Mouse (Mus musculus): ENCODE measurements around the gene Nyap2.

Nyap2 gene

DNA sequence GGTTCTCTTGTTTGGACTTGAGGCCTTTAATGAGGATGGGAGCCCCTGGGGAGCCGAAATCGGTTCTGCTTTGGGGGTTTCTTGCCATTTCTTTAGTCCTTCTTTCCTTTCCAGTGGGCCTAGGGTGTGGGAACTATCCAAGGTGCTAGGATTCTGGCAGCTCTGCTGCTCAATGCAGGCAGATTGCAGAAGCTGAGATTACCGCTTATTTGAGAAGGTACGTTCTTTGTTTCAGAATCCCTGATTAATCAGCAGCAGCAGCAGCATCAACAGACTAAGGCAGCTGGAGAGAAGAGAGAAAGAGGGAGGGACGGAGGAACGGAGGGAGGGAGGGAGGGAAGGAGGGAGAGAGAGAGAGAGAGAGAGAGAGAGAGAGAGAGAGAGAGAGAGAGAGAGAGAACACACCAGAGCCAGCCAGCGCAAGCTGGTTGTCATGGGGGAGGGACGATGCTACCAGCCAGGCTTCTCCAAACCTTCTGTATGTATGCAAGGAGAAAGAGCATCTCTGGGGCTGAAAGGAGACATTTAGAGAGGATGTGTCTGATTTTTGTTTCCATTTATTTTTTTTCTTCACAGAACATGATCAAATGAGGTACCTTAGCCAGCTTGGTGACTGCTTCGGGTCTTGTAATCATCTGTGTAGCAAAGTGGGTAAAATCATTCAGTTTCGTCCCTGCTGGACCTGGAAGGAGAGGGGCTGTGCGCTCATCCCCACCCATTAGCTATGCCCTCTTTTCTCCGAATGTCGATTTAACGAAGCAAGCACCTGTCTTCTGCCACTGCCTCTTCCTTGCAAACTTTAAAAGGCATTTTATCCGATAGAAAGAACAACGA lies at the start of gene Nyap2:
TSS of gene Nyap2 (plus strand) at position 120 of the 834 bp plus-strand sequence.
- DNase-seq (ENCODE audit: low spot score in 2 of 2), result no peak

- no peak for DNase-seq (ENCODE audit: low spot score in 2 of 2)
Measured at GRCm38 (mm10) chr1:81042907-81043868, 33.6 kb upstream of the Nyap2 start.

GRCm38 (mm10) chr1:81058340-81058739 lies 18.4 kb upstream of the Nyap2 start:
- no peak for DNase-seq (ENCODE audit: low spot score in 2 of 2)

DNA sequence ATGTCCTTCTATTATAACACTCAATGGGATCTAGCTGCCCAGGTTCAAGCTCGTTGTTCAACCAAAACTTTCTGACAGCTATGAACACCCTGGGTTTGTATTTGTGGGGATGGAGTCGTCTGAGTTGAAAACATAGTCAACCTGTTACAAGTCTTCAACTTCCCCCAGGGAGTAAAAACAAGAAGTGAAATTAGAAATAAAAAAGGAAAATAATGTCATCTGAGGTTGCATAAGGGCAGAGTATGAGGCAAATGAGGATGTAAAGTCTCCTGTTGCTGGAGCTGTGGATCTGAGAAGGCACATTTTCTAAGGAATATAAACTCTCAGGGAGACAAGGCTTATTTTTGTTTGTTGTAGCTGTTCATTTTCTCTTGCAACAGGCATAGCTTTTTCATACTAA lies 17.9 kb upstream of the Nyap2 start:
- DNase-seq (ENCODE audit: low spot score in 2 of 2), result no peak

- DNase-seq (ENCODE audit: low spot score in 2 of 2), result no peak
Measured at GRCm38 (mm10) chr1:81062811-81063210, 13.9 kb upstream of the Nyap2 start.

- no peak for DNase-seq (ENCODE audit: low spot score in 2 of 2)
Measured at GRCm38 (mm10) chr1:81076259-81076658, 491 bp upstream of the Nyap2 start.

- no peak for DNase-seq (ENCODE audit: low spot score in 2 of 2)
Measured at GRCm38 (mm10) chr1:81077665-81078314, 1.0 kb downstream of the Nyap2 start.

DNA sequence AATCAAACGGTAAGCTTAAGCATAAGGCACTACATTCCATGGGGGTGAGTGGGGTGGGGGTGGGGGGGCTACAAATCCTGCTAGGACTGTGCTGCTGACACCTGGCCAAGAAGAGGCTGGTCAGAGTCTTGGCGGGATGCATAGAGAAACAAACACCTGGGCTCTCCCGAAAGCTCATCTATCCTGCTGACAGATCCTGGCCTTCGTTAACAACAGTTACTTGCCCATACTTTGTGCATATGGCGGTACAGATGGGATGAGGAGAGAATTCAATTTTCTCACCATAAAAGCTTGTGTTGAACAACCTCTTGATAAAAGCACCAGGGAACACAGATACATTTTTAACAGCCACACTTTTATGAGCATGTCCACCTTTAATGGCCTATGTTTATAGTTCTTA lies 10.7 kb downstream of the Nyap2 start:
- DNase-seq (ENCODE audit: low spot score in 2 of 2), result no peak

DNA sequence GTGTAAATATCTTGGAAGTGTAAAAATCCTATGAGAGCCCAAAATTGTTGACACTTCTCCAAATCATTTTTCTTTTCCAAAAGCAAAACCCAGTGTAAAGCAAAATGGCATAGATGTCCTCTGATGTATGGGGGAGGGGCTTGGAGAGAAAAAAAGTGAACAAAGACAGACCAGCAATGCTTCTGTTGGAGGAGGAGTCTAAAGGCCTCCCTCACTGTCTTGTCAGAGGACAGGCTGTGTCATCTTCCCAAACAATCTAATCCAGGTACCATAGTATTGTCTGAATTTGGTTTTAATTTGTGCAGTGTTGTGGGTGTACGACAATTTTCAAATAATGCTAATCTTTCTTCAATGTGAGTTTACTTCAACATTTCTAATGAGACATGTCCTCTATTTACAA lies 13.7 kb downstream of the Nyap2 start:
- DNase-seq (ENCODE audit: low spot score in 2 of 2), result no peak

- DNase-seq (ENCODE audit: low spot score in 2 of 2), result no peak
Measured at GRCm38 (mm10) chr1:81090979-81091378, 14.2 kb downstream of the Nyap2 start.

- no peak for DNase-seq (ENCODE audit: low spot score in 2 of 2)
Measured at GRCm38 (mm10) chr1:81092056-81092455, 15.3 kb downstream of the Nyap2 start.

DNA sequence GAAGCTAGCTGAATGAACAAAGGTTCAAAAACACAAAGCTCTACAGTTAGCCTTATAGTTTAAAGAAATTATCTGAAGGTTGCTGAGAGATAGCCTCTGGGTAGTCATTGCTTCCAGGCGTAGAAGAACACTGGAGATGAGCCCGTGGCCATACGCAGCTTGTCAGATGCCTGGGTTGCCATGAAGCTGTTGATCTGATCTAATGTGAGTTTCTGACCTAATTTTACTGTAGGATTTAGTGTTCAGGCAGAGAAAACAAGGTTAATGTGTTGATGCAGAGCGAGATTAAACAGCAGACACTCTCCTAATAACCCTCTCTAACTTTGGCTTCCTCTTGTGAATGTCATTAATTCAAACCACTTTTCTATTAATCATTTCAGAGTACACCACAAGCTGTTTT lies 16.1 kb downstream of the Nyap2 start:
- DNase-seq (ENCODE audit: low spot score in 2 of 2), result no peak

GRCm38 (mm10) chr1:81098950-81099349 lies 22.2 kb downstream of the Nyap2 start:
- no peak for DNase-seq (ENCODE audit: low spot score in 2 of 2)

- DNase-seq (ENCODE audit: low spot score in 2 of 2), result no peak
Measured at GRCm38 (mm10) chr1:81101749-81102148, 25.0 kb downstream of the Nyap2 start.

GRCm38 (mm10) chr1:81119732-81120131 lies 43.0 kb downstream of the Nyap2 start:
- DNase-seq (ENCODE audit: low spot score in 2 of 2), result no peak

DNA sequence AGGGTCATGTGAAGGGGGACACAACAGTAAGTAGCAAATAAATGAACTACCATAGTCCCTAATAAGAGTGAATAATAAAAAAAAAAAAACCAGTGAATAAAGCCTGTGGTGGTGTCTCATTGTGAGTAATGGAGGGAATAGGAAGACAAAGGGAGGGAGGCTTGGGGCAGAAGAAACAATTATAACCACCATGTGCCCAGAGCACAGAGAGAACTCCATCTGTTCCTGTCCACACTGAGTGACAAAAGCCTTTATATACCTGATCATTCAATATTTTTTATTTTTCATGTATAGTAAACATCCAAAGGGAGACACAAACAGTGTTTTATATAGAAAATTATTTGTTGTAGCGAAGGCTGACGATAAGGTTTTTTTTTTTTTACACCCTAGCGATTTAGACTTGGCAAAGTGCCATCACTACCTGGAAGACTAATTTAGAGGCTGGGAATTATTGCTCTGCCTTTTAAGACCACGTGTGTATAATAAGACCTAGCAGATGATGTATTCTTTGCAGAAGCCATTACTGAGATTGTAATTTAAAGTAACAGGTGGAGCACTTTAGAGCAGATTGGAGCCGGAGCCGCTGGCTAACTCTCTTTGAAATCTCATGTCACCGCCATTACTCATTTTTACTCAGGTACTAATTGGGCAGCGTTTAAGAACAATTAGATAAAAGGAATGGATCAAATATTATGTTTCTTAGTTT lies 55.4 kb downstream of the Nyap2 start:
- no peak for DNase-seq (ENCODE audit: low spot score in 2 of 2)

DNA sequence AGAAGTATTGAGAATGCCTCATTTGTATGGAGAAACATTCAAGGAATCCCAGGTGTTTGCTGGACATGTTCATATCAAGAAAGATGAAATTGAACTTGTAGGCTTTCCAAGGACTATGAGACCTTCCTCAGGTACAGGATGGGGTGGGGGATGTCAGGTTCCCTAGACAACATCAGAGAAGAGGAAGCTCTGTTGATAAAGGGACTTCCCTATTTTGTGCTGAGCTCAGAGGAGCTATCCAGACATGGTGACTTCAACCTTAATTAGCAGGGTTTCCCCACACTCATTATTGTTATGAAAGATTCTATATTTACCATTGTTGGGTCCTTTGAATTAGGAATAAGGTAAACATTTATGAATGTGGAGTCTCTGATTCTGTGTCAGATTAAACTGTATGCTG lies 67.1 kb downstream of the Nyap2 start:
- DNase-seq (ENCODE audit: low spot score in 2 of 2), result no peak

DNA sequence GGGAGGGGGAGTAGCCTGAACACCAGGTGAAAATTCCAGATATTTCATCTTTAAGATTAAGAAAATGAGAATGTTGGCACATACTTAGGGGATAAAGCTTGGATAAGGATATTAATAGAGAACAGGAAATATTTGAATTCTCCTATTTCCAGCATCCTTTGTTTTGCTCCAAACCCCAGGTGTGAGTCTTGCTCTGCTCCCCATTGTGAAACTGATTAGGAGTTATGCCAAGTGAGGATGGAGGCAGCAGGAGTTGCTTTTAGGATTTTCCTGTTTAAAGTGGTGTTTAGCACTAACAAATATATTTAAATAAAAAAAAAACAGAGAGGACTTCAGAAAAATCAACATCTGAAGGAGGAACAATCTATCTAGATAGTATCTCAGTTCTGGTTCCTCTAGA lies 68.8 kb downstream of the Nyap2 start:
- no peak for DNase-seq (ENCODE audit: low spot score in 2 of 2)

DNA sequence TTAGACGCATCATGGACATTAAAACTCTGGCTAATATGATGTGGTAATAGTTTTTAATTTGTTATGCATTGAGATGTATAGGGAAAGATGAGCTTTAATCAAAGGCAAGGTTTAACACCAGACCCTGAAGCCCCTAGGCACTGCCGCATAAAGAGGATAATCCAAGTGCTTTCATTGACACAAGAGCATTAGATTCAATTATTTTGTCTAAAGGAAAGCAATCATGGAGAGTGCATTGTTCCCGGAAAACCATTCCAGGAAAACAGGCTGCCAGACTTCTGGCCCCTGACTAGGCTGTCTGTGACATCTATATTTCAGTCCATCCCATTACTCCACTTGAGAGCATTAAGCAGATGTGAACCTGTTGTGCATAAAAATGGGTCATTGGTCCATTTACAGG lies 92.5 kb downstream of the Nyap2 start:
- DNase-seq (ENCODE audit: low spot score in 2 of 2), result no peak

DNA sequence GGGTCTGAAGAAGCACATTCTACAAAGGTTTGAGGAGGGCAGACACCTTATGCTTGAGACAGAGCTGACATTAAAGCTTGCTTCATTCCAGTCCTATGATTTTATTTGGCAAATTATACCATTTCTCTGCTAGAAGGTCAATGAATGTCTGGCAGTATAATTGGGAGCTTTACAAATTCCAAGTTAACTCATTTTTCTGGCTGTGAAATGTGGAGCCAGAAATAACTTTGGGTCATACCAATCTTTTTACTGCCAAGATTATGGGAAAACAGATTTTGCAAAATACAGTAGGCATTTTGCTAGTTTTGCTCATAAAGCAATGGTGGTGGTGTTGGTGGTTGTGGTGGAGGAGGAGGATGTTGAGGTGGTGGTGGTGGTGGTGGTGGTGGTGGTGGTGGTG lies 96.0 kb downstream of the Nyap2 start:
- no peak for DNase-seq (ENCODE audit: low spot score in 2 of 2)

- no peak for DNase-seq (ENCODE audit: low spot score in 2 of 2)
Measured at GRCm38 (mm10) chr1:81173303-81173702, 96.6 kb downstream of the Nyap2 start.

DNA sequence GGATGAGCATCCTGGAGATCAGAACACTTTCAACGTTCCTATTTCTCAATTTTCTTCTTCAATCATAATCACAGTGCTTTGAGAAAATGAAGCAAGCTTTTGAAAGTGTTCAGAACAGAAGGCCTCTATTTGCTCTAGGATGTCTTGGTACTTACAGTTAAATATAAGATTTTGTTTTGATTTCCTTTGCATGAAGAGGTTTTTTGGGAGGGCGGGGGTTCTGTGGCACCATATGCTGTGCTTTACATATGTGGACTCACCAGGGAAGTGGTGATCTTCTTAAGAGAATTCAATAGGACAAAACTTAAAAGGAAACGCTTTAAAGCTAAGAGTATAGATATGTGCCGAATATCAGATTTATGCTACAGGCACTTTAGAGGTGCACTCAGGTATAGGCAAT lies 103.0 kb downstream of the Nyap2 start:
- no peak for DNase-seq (ENCODE audit: low spot score in 2 of 2)

Measured in spleen, postnatal 10 days (tissue).